Comparison of ENCODE assay signal across 8 mouse cellular contexts in genomic region chr1:79859026-79859425, GRCm38 (mm10). TPM values are rescaled to one million over a fixed set of nuclear protein-coding genes. Genes with fewer than 3 reads are reported as not detected.
DNase-seq lines count a peak whose midpoint lies in the region; ATAC-seq lines count a peak whose summit lies in the region.

No protein-coding gene starts in this region.

- WGBS in heart, embryonic 11.5 days (ENCODE audit: insufficient replicate concordance) = 19% methylated on average over 4 of the region's 4 CpGs
- 32% methylated on average over 4 of the region's 4 CpGs for whole genome bisulfite sequencing in hindbrain, embryonic 12.5 days
- 26% methylated on average over 4 of the region's 4 CpGs for WGBS in midbrain, embryonic 12.5 days

- H3K4me3 ChIP-seq in heart, embryonic 11.5 days (ENCODE audit: low read depth, low read length) = peak overlapping the region; percentile 83
- peak overlapping the region; percentile 67 for H3K4me3 ChIP-seq in hindbrain, embryonic 12.5 days
- H3K4me3 ChIP-seq in midbrain, embryonic 12.5 days = peak overlapping the region; percentile 65

- H3K9ac ChIP-seq in heart, embryonic 11.5 days (ENCODE audit: low read depth, low read length) = peak overlapping the region; percentile 86
- peak overlapping the region; percentile 76 for H3K9ac ChIP-seq in hindbrain, embryonic 12.5 days
- H3K9ac ChIP-seq in midbrain, embryonic 12.5 days (replicated peaks) = peak overlapping the region; percentile 75

- 0 out of 2 replicates have a peak, but pooled peaks have one; percentile 12 for ATAC-seq in heart, embryonic 11.5 days (replicated peaks; ENCODE audit: insufficient number of reproducible peaks, low FRiP score, low TSS enrichment)
- ATAC-seq in hindbrain, embryonic 12.5 days (ENCODE audit: low FRiP score) = peak; percentile 2; the same call in 1 of the 2 replicates
- no peak; the same call in 1 of the 2 replicates for ATAC-seq in midbrain, embryonic 12.5 days (ENCODE audit: low FRiP score, low read depth)

- DNase-seq in heart, postnatal 25 days (ENCODE audit: low spot score) = no peak
- peak; percentile 23 for DNase-seq in R1 (ENCODE audit: low read depth, low spot score)
- no peak for DNase-seq in spleen, postnatal 10 days (ENCODE audit: low spot score in 2 of 2)
- no peak for DNase-seq in left cerebral cortex, adult 9 months (ENCODE audit: low spot score in 2 of 2)
- DNase-seq in spleen, postnatal 36 days (ENCODE audit: low spot score in 2 of 2) = no peak

- intact Hi-C loops in heart, postnatal 25 days (cut with DNase I) = no loop called here

- no peaks in the 10 kb centered on the region for H3K27me3 ChIP-seq in heart, embryonic 11.5 days (ENCODE audit: control insufficient read depth, insufficient read depth, low read length)
- peaks cover 4% of the 10 kb centered on the region for H3K27me3 ChIP-seq in hindbrain, embryonic 12.5 days
- H3K27me3 ChIP-seq in midbrain, embryonic 12.5 days = peaks cover 25% of the 10 kb centered on the region

- peak overlapping the region; percentile 85 for H3K4me2 ChIP-seq in heart, embryonic 11.5 days
- peak overlapping the region; percentile 95 for H3K4me2 ChIP-seq in hindbrain, embryonic 12.5 days (replicated peaks)
- H3K4me2 ChIP-seq in midbrain, embryonic 12.5 days (replicated peaks) = peak overlapping the region; percentile 95

- peaks cover 25% of the 10 kb centered on the region for H3K4me1 ChIP-seq in heart, embryonic 11.5 days (ENCODE audit: control insufficient read depth, insufficient read depth, low read length)
- peaks cover 36% of the 10 kb centered on the region for H3K4me1 ChIP-seq in hindbrain, embryonic 12.5 days
- peaks cover 34% of the 10 kb centered on the region for H3K4me1 ChIP-seq in midbrain, embryonic 12.5 days

- H3K27ac ChIP-seq in heart, embryonic 11.5 days (ENCODE audit: low read depth, low read length) = 0 out of 2 replicates have a peak overlapping the region, but pooled peaks have one; percentile 10
- H3K27ac ChIP-seq in hindbrain, embryonic 12.5 days = no peak overlapping the region
- no peak overlapping the region for H3K27ac ChIP-seq in midbrain, embryonic 12.5 days (replicated peaks)

- H3K36me3 ChIP-seq in heart, embryonic 11.5 days (ENCODE audit: control insufficient read depth, insufficient read depth, low read length) = no peaks in the 10 kb centered on the region
- no peaks in the 10 kb centered on the region for H3K36me3 ChIP-seq in hindbrain, embryonic 12.5 days
- no peaks in the 10 kb centered on the region for H3K36me3 ChIP-seq in midbrain, embryonic 12.5 days

- H3K9me3 ChIP-seq in heart, embryonic 11.5 days (replicated peaks; ENCODE audit: control insufficient read depth, low read length) = no peaks in the 10 kb centered on the region
- no peaks in the 10 kb centered on the region for H3K9me3 ChIP-seq in hindbrain, embryonic 12.5 days (replicated peaks)
- H3K9me3 ChIP-seq in midbrain, embryonic 12.5 days = no peaks in the 10 kb centered on the region

RNA-seq across cellular contexts. Expression of gene Serpine2, which starts 2.0 kb away (rescaled TPM):
- polyA plus RNA-seq in heart, embryonic 11.5 days (2014; fragmentation: Nextera tagmentation; extraction: Ambion mirVana) = 165 and 182 TPM in 2 replicates
- 10 to 100 TPM; 18.6 to 20.8 TPM for total RNA-seq in heart, postnatal 25 days (2021)
- polyA plus RNA-seq in hindbrain, embryonic 12.5 days (2016; fragmentation: Nextera tagmentation; extraction: Ambion mirVana) = 156 and 157 TPM in 2 replicates
- polyA plus RNA-seq in midbrain, embryonic 12.5 days (2016; fragmentation: Nextera tagmentation; extraction: Ambion mirVana) = 63.8 and 78.8 TPM in 2 replicates
